Mouse (Mus musculus): ENCODE data around the gene Lactb.

The Lactb gene

DNA sequence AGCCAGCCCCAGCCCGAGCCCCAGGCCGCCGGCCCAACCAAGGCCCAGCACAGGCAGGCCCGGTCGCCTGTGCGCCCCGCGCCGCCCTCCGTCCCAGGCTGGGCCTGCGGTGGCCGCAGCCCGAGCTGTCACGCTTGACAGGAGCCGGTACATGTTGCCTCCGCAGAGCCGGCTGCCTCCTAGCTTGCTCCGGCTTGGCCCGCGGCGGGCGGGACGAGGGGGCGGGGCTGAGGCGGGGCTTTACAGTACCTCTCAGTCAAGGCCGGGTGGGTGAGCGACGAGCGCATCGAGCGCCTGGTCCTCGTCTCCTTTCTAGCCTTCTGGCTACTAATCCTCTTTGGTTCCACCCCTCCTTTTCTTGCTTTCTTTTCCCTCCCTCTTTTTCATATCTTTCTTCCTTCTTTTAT is at the start of gene Lactb:
TSS of gene Lactb (minus strand) at position 246 of the 407 bp plus-strand sequence.
- peak; percentile 95 for DNase-seq (ENCODE audit: low spot score)

DNA sequence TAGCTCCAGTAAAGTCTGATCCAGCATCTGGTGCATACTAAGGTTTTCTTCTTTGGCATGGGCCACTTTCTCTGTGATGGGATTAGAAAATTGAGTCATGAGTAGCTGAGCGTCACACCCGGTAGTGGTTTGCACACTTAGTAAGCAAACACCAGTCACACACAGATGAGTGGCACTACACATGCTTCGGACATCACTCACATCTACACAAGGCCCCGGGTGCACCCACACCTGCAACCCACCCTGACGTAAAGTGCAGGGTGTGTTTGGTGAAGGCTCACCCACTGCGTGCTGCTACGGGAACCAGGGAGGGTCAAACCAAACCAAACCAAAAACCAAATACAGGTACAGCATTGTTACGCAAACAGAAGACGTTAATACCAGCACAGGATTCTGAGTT is 48.1 kb upstream of the Lactb start:
- no peak for DNase-seq (ENCODE audit: low spot score)

- no peak for DNase-seq (ENCODE audit: low spot score)
Measured at GRCm38 (mm10) chr9:67020063-67020462, 44.8 kb upstream of the Lactb start.

DNA sequence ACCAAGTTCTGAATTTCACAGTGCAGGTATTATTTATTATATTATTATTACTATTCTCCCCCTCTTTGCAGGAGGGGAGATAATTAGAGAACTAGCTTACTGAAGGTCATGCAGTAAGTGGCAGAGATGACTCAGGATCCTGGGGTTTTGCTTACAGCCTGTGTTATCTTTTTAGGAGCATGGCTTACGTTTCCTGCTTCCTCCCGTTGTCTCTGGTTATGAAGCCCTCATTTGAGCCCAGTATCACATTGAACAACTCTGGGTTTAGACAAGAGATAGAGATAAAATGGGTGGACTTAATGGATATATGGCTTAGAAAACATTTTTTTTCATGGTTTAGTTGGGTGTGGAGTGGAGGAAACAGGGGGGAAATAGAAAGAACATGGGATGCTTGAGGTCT is 38.2 kb upstream of the Lactb start:
- DNase-seq (ENCODE audit: low spot score): no peak

GRCm38 (mm10) chr9:67012470-67012869 is 37.2 kb upstream of the Lactb start:
- DNase-seq (ENCODE audit: low spot score): no peak

DNA sequence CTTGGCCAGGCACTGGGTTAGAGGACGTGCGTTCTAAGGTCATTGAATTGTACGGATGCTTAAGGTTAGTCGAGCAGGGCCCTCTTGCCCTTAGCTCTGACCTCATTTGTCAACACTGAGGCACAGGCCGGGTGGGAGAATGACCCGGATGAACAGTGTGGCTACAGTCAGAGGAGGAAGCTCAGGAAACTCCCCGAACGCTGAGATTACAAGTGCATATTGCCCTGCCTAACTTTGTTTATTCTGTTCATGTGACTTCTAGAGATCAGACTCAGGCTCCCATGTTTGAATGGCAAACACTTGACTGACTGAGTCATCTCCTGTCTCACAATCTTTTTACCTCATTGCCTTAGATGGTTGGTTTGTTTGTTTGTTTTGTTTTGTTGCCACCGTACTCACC is 36.2 kb upstream of the Lactb start:
- DNase-seq (ENCODE audit: low spot score): no peak

DNA sequence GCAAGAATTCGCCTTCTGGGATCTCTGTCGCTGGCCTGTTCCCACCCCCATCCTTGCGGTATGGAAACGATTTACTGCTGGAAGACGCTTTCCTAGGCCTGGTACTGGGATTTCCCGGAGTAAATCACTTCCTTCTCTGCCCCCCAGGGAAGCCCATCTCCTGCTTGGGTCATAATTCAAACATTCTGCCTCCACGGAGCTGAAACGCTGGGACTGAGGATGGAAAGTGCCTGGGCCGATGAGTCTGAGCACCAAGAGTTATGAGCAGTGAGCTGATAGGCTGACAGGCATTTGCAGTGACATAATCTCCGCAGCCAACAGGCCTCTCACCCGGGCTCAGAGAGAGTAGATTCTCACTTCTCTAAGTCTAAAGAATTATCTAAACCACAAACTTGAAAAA is 33.5 kb upstream of the Lactb start:
- no peak for DNase-seq (ENCODE audit: low spot score)

- no peak for DNase-seq (ENCODE audit: low spot score)
Measured at GRCm38 (mm10) chr9:67006376-67006775, 31.1 kb upstream of the Lactb start.

DNA sequence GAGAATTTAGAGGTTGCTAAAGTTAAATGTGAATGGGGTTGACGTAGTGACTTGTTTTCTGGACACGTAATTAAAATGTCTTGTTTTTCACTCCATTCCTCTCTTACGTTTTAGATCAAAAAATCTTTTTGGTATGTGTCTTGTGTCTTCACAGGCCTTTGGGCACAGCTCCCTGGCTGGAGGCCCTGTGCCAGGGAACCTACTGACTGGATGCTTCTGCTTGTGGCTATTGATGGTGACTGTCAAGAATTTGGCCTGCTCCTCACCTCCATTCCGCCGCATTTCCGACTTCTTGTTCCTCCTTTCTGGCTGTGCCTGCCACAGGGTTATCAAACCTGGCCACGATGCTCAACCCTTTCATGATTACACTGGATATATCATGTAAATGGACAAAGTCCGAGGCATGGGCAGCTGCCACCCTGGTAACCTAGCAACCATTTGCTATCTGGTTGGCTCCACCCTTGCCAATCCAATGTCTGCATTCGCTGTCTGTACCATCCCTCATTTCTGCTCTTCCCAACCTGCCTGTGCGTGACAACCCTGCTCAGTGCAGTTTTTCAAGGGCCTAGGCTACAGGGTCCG is 30.0 kb upstream of the Lactb start:
- no peak for DNase-seq (ENCODE audit: low spot score)

- no peak for DNase-seq (ENCODE audit: low spot score)
Measured at GRCm38 (mm10) chr9:67003656-67004055, 28.4 kb upstream of the Lactb start.

- DNase-seq (ENCODE audit: low spot score): no peak
Measured at GRCm38 (mm10) chr9:67003156-67003555, 27.9 kb upstream of the Lactb start.

DNA sequence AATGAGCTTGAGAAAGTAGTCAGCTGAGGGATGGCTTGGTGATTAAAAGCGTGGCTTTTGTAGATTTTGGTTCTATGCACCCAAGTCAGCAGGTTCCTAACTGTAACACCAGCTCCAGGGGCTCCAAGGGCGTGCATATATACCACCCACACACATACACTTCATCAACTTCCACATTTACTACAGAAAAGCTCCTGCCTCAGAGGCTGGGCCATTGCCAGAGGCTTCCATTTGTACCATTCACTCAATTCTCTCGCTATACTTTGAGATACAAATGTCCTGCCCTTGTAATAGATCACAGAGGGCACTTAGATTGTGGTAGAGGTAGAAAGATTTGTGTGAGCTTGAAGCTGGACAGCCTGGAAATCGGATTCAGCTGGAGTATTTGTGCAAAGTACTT is 26.2 kb upstream of the Lactb start:
- DNase-seq (ENCODE audit: low spot score): no peak

DNA sequence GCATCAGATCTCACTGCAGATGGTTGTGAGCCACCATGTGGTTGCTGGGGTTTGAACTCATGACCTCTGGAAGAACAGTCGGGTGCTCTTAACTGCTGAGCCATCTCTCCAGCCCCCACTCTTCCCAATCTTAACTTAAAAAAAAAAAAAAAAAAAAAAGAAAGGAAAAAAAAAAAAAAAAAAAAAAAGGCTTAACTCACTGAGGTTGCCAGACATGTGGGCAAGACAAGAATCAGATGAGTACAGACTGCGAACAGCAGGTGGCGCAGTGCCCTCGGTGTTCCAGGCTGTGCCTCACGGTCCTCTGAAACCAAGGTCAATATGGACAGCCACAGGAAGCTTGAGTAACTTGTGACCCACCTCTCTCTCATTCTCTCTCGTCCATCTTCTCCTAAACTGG is 25.8 kb upstream of the Lactb start:
- DNase-seq (ENCODE audit: low spot score): peak; percentile 70

- DNase-seq (ENCODE audit: low spot score): no peak
Measured at GRCm38 (mm10) chr9:66999698-67000097, 24.4 kb upstream of the Lactb start.

GRCm38 (mm10) chr9:66991750-66992410 is 16.6 kb upstream of the Lactb start:
- DNase-seq (ENCODE audit: low spot score): no peak

GRCm38 (mm10) chr9:66991021-66991749 is 15.9 kb upstream of the Lactb start:
- no peak for DNase-seq (ENCODE audit: low spot score)

- DNase-seq (ENCODE audit: low spot score): no peak
Measured at GRCm38 (mm10) chr9:66990046-66990445, 14.8 kb upstream of the Lactb start.

- no peak for DNase-seq (ENCODE audit: low spot score)
Measured at GRCm38 (mm10) chr9:66989581-66989980, 14.3 kb upstream of the Lactb start.

- DNase-seq (ENCODE audit: low spot score): no peak
Measured at GRCm38 (mm10) chr9:66988888-66989414, 13.7 kb upstream of the Lactb start.

- DNase-seq (ENCODE audit: low spot score): no peak
Measured at GRCm38 (mm10) chr9:66988198-66988887, 13.1 kb upstream of the Lactb start.

DNA sequence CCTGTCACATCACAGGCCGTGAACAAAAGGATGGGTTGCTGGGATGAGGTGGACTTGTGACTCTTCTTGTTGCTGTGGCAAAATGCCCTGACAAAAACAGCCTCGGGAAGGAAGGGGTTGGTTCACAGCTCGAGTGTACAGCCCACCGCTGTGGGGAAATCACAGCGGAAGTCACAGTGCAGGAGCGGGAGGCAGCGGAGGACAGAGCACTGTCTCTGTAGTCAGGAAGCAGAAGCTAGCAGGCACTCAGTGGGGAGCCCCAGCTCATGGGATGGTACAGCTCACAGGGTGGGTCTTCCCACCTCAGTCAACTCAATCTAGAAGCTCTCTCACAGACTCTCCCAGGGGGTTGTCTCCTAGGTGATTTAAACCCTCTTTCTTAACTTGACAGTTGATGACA is 10.1 kb upstream of the Lactb start:
- no peak for DNase-seq (ENCODE audit: low spot score)

DNA sequence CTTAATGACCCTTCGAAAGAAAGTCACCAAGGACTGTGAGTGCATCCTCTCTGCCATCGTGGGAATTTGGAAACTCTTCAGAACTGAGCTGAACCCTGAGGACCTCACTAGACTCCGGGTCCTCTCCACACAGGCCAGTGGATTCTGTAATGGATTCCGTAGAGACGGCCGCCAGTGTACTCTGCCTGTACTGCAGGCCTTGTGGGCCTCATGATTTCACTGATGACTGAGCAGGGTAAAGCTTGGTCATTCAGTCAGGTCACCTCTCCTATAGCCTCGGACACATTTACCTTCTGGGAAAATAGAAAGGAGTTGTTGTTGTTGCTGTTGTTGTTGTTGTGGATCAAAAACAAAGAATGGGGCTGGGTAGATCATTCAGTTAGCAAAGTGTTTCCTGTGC is 6.8 kb upstream of the Lactb start:
- DNase-seq (ENCODE audit: low spot score): no peak

GRCm38 (mm10) chr9:66980458-66980857 is 5.2 kb upstream of the Lactb start:
- peak; percentile 68 for DNase-seq (ENCODE audit: low spot score)
